Mouse (Mus musculus): Measurements from ENCODE around the gene Dnajb13. TPM values are rescaled to one million over a fixed set of nuclear protein-coding genes. Genes with fewer than 3 reads are reported as not detected.

Dnajb13 gene
- polyA plus RNA-seq, 1 experiment from 2014 or later, result 0.18 TPM

DNA sequence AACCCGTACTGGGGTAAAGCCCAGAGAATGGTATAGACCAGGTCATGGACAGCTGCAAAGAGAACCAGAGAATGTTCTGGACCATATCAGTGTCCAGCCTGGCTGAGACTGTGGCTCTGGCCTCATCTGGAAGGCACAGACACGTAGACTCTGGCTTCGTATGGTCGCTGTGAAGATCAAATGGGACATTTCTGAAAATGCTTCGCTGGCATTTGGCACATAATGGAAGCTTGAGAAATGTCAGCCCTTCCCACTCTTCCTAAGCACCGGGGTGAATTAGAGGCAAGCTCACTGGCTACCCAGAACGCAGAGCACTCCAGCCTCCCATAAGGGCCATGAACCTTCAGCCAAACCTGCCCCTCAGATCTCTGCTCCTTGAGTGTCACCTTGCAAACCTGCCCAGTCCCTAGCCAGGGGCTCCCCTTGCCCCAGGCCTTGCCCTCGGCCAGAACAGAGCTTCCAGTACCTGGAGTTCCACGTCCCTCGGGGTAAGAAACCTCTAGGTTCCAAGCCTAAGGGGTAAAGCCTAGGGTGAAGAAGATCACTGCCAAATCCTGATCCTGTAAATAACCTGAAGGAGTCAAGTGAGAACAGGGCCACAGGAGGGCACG, 43.9 kb downstream of the Dnajb13 start:
- 92% methylated on average over 11 of the region's 11 CpGs for WGBS
- H3K9me3 ChIP-seq (replicated peaks; ENCODE audit: low read length), result no peaks in the 10 kb centered on the region

DNA sequence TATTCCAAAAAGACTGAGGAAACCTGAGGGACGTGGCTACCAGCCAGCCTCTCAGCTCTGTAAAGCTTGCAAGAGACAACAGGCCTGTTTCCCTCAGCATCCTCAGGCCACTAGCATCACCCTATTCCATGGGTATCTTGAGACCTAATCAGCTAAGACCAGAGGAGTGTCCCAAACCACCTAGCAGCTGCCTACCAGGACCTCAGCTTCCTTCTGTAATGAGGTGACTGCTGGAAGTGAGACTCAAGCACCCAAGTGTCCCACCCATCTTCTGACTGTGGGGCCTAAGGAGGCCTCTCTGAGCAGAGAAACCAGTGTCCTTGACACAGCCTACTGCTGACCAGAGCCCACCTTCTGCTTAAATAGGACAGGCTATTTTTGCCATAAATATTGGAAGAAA, 45.3 kb downstream of the Dnajb13 start:
- no peaks in the 10 kb centered on the region for H3K27me3 ChIP-seq (ENCODE audit: insufficient read depth, low read length)
- ATAC-seq (replicated peaks; ENCODE audit: low FRiP score, low read depth) (no peak), DNase-seq (ENCODE audit: low spot score) (no peak)
- H3K4me2 ChIP-seq (ENCODE audit: low read length), result no peak overlapping the region
- H3K9me3 ChIP-seq (replicated peaks; ENCODE audit: low read length), result no peaks in the 10 kb centered on the region
- H3K4me3 ChIP-seq (replicated peaks; ENCODE audit: low read depth, low read length), result no peak overlapping the region
- H3K9ac ChIP-seq (ENCODE audit: low read depth, low read length), result no peak overlapping the region
- H3K36me3 ChIP-seq (ENCODE audit: insufficient read depth, low read length), result peaks cover 8% of the 10 kb centered on the region; the same call in 1 of the 2 replicates
- TF ChIP-seq CTCF (IDR thresholded peaks at IDR 0.05; ENCODE audit: low read depth), result no peak
- H3K4me1 ChIP-seq (replicated peaks; ENCODE audit: insufficient read depth, low read length), result peaks cover 10% of the 10 kb centered on the region; the same call in 1 of the 2 replicates
- H3K27ac ChIP-seq, result no peak overlapping the region
- 91% methylated on average over 1 of the region's 1 CpGs for WGBS

More for the DNA sequence above, 43.9 kb downstream of the Dnajb13 start:
- Histone ChIP-seq H3K4me1 (replicated peaks; ENCODE audit: insufficient read depth, low read length) (no peaks in the 10 kb centered on the region; the same call in 1 of the 2 replicates), H3K36me3 (ENCODE audit: insufficient read depth, low read length) (peaks cover 8% of the 10 kb centered on the region; the same call in 1 of the 2 replicates), H3K4me2 (ENCODE audit: low read length) (no peak overlapping the region), H3K27ac (no peak overlapping the region), H3K27me3 (ENCODE audit: insufficient read depth, low read length) (no peaks in the 10 kb centered on the region), H3K9ac (ENCODE audit: low read depth, low read length) (no peak overlapping the region), H3K4me3 (replicated peaks; ENCODE audit: low read depth, low read length) (no peak overlapping the region)
- ATAC-seq (replicated peaks; ENCODE audit: low FRiP score, low read depth) (no peak), DNase-seq (ENCODE audit: low spot score) (no peak)
- no peak for TF ChIP-seq CTCF (IDR thresholded peaks at IDR 0.05; ENCODE audit: low read depth)

DNA sequence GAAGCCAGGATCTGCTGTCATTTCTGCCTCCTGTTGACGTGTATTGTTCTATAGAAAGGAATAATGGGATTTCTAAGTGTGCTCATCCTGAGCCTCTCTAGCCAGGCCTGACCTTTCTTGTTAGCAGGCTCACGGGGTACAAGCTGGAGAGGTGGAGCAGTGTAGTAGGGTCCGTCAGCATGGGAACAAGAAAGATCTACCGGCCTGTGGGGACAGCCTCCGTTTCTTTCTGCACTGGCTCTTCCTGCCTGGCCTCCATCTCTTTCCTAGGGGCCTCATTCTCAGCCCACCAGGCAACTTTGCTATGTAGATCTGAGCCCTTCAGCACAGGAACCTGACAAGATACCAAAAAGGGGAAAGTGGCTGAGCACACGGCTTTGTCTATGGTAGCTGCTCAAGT, 46.0 kb downstream of the Dnajb13 start:
- Histone ChIP-seq H3K36me3 (ENCODE audit: insufficient read depth, low read length) (peaks cover 8% of the 10 kb centered on the region; the same call in 1 of the 2 replicates), H3K27ac (no peak overlapping the region), H3K9me3 (replicated peaks; ENCODE audit: low read length) (no peaks in the 10 kb centered on the region), H3K4me3 (replicated peaks; ENCODE audit: low read depth, low read length) (no peak overlapping the region), H3K27me3 (ENCODE audit: insufficient read depth, low read length) (no peaks in the 10 kb centered on the region), H3K9ac (ENCODE audit: low read depth, low read length) (no peak overlapping the region), H3K4me2 (ENCODE audit: low read length) (no peak overlapping the region), H3K4me1 (replicated peaks; ENCODE audit: insufficient read depth, low read length) (peaks cover 10% of the 10 kb centered on the region; the same call in 1 of the 2 replicates)
- TF ChIP-seq CTCF (IDR thresholded peaks at IDR 0.05; ENCODE audit: low read depth), result no peak
- no peak for ATAC-seq (replicated peaks; ENCODE audit: low FRiP score, low read depth)
- no peak for DNase-seq (ENCODE audit: low spot score)
- whole genome bisulfite sequencing, result 89% methylated on average over 6 of the region's 6 CpGs

DNA sequence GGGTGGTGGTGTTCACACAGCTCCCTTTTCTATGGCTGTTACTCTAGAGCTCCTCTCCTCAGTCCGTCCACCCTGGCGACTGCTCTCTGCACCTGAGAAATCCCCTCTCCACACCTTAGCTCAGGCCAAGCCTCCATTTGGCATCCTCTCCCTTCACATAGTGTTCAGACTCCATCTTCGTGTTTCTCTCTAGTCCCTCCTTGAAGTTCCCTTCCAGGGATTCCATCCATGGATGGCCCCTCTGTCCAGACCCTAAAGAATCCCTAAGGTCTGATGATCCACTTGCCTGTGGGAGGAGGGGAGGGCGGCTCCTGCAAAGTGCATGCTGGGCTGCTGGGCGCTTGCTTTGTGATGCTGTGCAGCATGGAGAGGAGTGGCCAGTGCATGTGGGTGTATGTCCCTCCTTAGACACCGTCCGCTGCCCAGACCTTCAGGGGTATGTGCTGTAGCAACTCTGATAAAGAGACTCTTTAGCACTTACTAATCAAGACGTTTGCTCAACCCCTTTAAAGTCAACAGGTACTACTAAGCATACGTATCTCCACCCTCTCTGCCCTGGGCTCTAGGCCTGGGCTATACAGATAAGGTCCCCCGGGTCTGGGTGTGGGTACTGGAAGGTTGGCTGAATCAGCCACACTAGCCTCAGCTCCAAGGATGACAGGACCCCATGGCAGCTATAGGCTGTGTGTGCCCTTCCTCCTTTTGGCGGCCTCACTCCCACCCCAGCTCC, 47.8 kb downstream of the Dnajb13 start:
- no peak overlapping the region for H3K27ac ChIP-seq
- no peak overlapping the region for H3K4me3 ChIP-seq (replicated peaks; ENCODE audit: low read depth, low read length)

DNA sequence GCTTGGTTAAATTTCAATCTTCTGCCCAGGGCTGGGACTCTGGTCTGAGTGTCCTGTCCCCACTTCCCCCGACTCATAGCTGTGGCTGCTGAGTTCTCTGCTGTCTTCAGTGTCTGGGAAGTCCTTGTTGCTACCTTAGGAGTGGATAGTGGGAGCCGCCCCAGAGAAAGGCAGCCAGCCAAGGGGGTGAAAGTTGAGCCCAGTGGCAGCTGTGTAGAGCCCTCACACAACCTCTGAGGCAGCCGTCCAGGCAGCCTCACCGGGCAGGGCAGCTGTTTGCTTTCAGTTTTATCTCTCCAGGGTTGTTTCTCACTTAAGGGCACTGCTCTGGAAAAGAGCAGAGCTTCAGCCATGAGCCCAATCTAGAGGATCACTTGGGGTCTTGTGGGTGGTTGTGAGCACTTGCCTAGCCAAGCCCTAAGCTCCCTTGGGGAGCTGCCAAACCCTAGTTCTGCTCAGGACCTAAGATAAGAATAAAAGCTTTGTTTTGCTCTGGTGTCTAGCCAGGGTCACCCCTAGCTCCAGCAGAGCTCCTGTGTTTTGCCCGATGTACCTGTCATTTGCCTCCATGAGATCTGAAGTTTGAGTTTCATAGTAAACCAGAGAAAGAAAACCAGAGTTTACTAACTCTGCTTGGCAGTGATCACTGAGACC, 49.0 kb downstream of the Dnajb13 start:
- H3K9ac ChIP-seq (ENCODE audit: low read depth, low read length), result peak overlapping the region; percentile 27; the same call in 1 of the 2 replicates
- 23% methylated on average over 5 of the region's 5 CpGs for WGBS

More for the DNA sequence above, 47.8 kb downstream of the Dnajb13 start:
- TF ChIP-seq CTCF (IDR thresholded peaks at IDR 0.05; ENCODE audit: low read depth), result no peak
- H3K9me3 ChIP-seq (replicated peaks; ENCODE audit: low read length), result no peaks in the 10 kb centered on the region
- no peak overlapping the region for H3K9ac ChIP-seq (ENCODE audit: low read depth, low read length)
- H3K36me3 ChIP-seq (ENCODE audit: insufficient read depth, low read length), result peaks cover 8% of the 10 kb centered on the region; the same call in 1 of the 2 replicates
- ATAC-seq (replicated peaks; ENCODE audit: low FRiP score, low read depth) (no peak), DNase-seq (ENCODE audit: low spot score) (no peak)
- peaks cover 10% of the 10 kb centered on the region; the same call in 1 of the 2 replicates for H3K4me1 ChIP-seq (replicated peaks; ENCODE audit: insufficient read depth, low read length)
- WGBS, result 77% methylated on average over 11 of the region's 11 CpGs
- H3K4me2 ChIP-seq (ENCODE audit: low read length), result no peak overlapping the region
- no peaks in the 10 kb centered on the region for H3K27me3 ChIP-seq (ENCODE audit: insufficient read depth, low read length)

DNA sequence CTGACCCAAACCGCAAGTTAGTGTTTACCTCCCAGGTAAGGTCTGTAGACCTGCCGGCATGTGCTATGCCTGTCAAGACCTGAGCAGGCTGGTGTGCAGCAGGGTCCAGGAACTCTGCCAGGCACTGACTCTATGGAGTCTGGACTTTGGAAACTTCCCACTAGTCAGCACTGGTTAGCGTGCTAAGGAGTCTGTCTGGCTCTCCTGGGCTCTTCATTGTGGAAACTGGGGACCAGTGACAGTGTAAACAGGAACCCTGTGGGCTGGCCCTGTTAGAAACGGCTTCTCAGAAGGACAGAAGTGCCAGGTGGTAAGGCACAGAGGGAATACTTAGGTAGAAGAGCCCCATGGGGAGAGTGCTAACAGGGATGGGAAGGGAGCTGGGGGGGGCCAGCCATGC, 49.5 kb downstream of the Dnajb13 start:
- Histone ChIP-seq H3K4me3 (replicated peaks; ENCODE audit: low read depth, low read length) (no peak overlapping the region), H3K36me3 (ENCODE audit: insufficient read depth, low read length) (peaks cover 11% of the 10 kb centered on the region; the same call in 1 of the 2 replicates), H3K9me3 (replicated peaks; ENCODE audit: low read length) (no peaks in the 10 kb centered on the region), H3K4me1 (replicated peaks; ENCODE audit: insufficient read depth, low read length) (peaks cover 10% of the 10 kb centered on the region; the same call in 1 of the 2 replicates), H3K4me2 (ENCODE audit: low read length) (0 out of 2 replicates have a peak overlapping the region, but pooled peaks have one; percentile 23), H3K9ac (ENCODE audit: low read depth, low read length) (no peak overlapping the region), H3K27ac (peak overlapping the region; percentile 82), H3K27me3 (ENCODE audit: insufficient read depth, low read length) (no peaks in the 10 kb centered on the region)
- ATAC-seq (replicated peaks; ENCODE audit: low FRiP score, low read depth) (peak; percentile 89), DNase-seq (ENCODE audit: low spot score) (peak; percentile 27)
- WGBS, result 61% methylated on average over 4 of the region's 4 CpGs
- no peak for TF ChIP-seq CTCF (IDR thresholded peaks at IDR 0.05; ENCODE audit: low read depth)

More for the DNA sequence above, 49.0 kb downstream of the Dnajb13 start:
- H3K4me1 ChIP-seq (replicated peaks; ENCODE audit: insufficient read depth, low read length), result peaks cover 10% of the 10 kb centered on the region; the same call in 1 of the 2 replicates
- no peak for TF ChIP-seq CTCF (IDR thresholded peaks at IDR 0.05; ENCODE audit: low read depth)
- H3K27me3 ChIP-seq (ENCODE audit: insufficient read depth, low read length), result no peaks in the 10 kb centered on the region
- peak overlapping the region; percentile 82 for H3K27ac ChIP-seq
- H3K4me3 ChIP-seq (replicated peaks; ENCODE audit: low read depth, low read length), result no peak overlapping the region
- H3K4me2 ChIP-seq (ENCODE audit: low read length), result peak overlapping the region; percentile 23; the same call in 1 of the 2 replicates
- peaks cover 8% of the 10 kb centered on the region; the same call in 1 of the 2 replicates for H3K36me3 ChIP-seq (ENCODE audit: insufficient read depth, low read length)
- ATAC-seq (replicated peaks; ENCODE audit: low FRiP score, low read depth) (peak; percentile 69), DNase-seq (ENCODE audit: low spot score) (peak; percentile 69)
- no peaks in the 10 kb centered on the region for H3K9me3 ChIP-seq (replicated peaks; ENCODE audit: low read length)
